Mouse (Mus musculus): Measurements from ENCODE around the gene Htr1d. TPM values are rescaled to one million over a fixed set of nuclear protein-coding genes. Genes with fewer than 3 reads are reported as not detected.

Htr1d gene
- polyA plus RNA-seq, 1 experiment from 2014 or later = 1.9 TPM

- H3K9me3 ChIP-seq (ENCODE audit: control insufficient read depth, low read length) = no peaks in the 10 kb centered on the region
- no peak overlapping the region for H3K4me2 ChIP-seq (replicated peaks)
- no peak overlapping the region for H3K9ac ChIP-seq
- WGBS = 78% methylated on average over 12 of the region's 12 CpGs
- DNase-seq (ENCODE audit: low spot score) = no peak
- ATAC-seq (ENCODE audit: low FRiP score) = no peak
- H3K27me3 ChIP-seq (ENCODE audit: control insufficient read depth, insufficient read depth, low read length) = peaks cover 24% of the 10 kb centered on the region
- no peak overlapping the region for H3K4me3 ChIP-seq (replicated peaks; ENCODE audit: low read length)
- H3K4me1 ChIP-seq (replicated peaks; ENCODE audit: control insufficient read depth, insufficient read depth, low read length) = no peaks in the 10 kb centered on the region; the same call in 1 of the 2 replicates
- H3K27ac ChIP-seq = no peak overlapping the region
- H3K36me3 ChIP-seq (replicated peaks; ENCODE audit: control insufficient read depth, insufficient read depth) = no peaks in the 10 kb centered on the region
These were observed 35.9 kb downstream of the Htr1d start for GRCm38 (mm10) chr4:136459210-136459609.

GRCm38 (mm10) chr4:136461206-136461605 is 37.9 kb downstream of the Htr1d start:
- Histone ChIP-seq H3K36me3 (replicated peaks; ENCODE audit: control insufficient read depth, insufficient read depth) (no peaks in the 10 kb centered on the region), H3K27ac (no peak overlapping the region), H3K4me1 (replicated peaks; ENCODE audit: control insufficient read depth, insufficient read depth, low read length) (no peaks in the 10 kb centered on the region; the same call in 1 of the 2 replicates), H3K4me3 (replicated peaks; ENCODE audit: low read length) (no peak overlapping the region), H3K9me3 (ENCODE audit: control insufficient read depth, low read length) (no peaks in the 10 kb centered on the region), H3K9ac (no peak overlapping the region), H3K27me3 (ENCODE audit: control insufficient read depth, insufficient read depth, low read length) (peaks cover 28% of the 10 kb centered on the region), H3K4me2 (replicated peaks) (no peak overlapping the region)
- DNase-seq (ENCODE audit: low spot score) = no peak
- WGBS = 41% methylated on average over 4 of the region's 4 CpGs
- ATAC-seq (ENCODE audit: low FRiP score) = no peak

GRCm38 (mm10) chr4:136461761-136462085 is 38.4 kb downstream of the Htr1d start:
- ATAC-seq (ENCODE audit: low FRiP score) = no peak
- WGBS = 12% methylated on average over 6 of the region's 6 CpGs
- Histone ChIP-seq H3K4me3 (replicated peaks; ENCODE audit: low read length) (peak overlapping the region; percentile 61), H3K36me3 (replicated peaks; ENCODE audit: control insufficient read depth, insufficient read depth) (no peaks in the 10 kb centered on the region), H3K4me1 (replicated peaks; ENCODE audit: control insufficient read depth, insufficient read depth, low read length) (no peaks in the 10 kb centered on the region; the same call in 1 of the 2 replicates), H3K4me2 (replicated peaks) (peak overlapping the region; percentile 83), H3K9me3 (ENCODE audit: control insufficient read depth, low read length) (no peaks in the 10 kb centered on the region), H3K9ac (peak overlapping the region; percentile 72), H3K27ac (no peak overlapping the region), H3K27me3 (ENCODE audit: control insufficient read depth, insufficient read depth, low read length) (peaks cover 28% of the 10 kb centered on the region)
- no peak for DNase-seq (ENCODE audit: low spot score)

GRCm38 (mm10) chr4:136462086-136462838 is 38.9 kb downstream of the Htr1d start, which contains the start of gene 6030445D17Rik:
TSS of gene 6030445D17Rik (plus strand) at chr4:136462250.
- DNase-seq (ENCODE audit: low spot score) = peak; percentile 63
- peak within 1 kb of the TSS; percentile 61 for H3K4me3 ChIP-seq (replicated peaks; ENCODE audit: low read length)
- H3K4me2 ChIP-seq (replicated peaks) = peak within 1 kb of the TSS; percentile 83
- no peaks in the 10 kb centered on the region for H3K36me3 ChIP-seq (replicated peaks; ENCODE audit: control insufficient read depth, insufficient read depth)
- WGBS = under 1% methylated on average over 63 of the region's 64 CpGs
- no peaks in the 10 kb centered on the region; the same call in 1 of the 2 replicates for H3K4me1 ChIP-seq (replicated peaks; ENCODE audit: control insufficient read depth, insufficient read depth, low read length)
- peaks cover 28% of the 10 kb centered on the region for H3K27me3 ChIP-seq (ENCODE audit: control insufficient read depth, insufficient read depth, low read length)
- H3K9ac ChIP-seq = peak within 1 kb of the TSS; percentile 72
- no peak within 1 kb of the TSS for H3K27ac ChIP-seq
- H3K9me3 ChIP-seq (ENCODE audit: control insufficient read depth, low read length) = no peaks in the 10 kb centered on the region
- peak; percentile 75 for ATAC-seq (ENCODE audit: low FRiP score)

- 1% methylated on average over 8 of the region's 8 CpGs for WGBS
- peak; percentile 54 for DNase-seq (ENCODE audit: low spot score)
These were observed 39.5 kb downstream of the Htr1d start for GRCm38 (mm10) chr4:136462839-136463178.

GRCm38 (mm10) chr4:136463436-136463835 is 40.1 kb downstream of the Htr1d start:
- peak overlapping the region; percentile 83 for H3K4me2 ChIP-seq (replicated peaks)
- peaks cover 28% of the 10 kb centered on the region for H3K27me3 ChIP-seq (ENCODE audit: control insufficient read depth, insufficient read depth, low read length)
- 13% methylated on average over 9 of the region's 9 CpGs for WGBS
- peak overlapping the region; percentile 72; the same call in 1 of the 2 replicates for H3K9ac ChIP-seq
- H3K4me1 ChIP-seq (replicated peaks; ENCODE audit: control insufficient read depth, insufficient read depth, low read length) = no peaks in the 10 kb centered on the region; the same call in 1 of the 2 replicates
- H3K36me3 ChIP-seq (replicated peaks; ENCODE audit: control insufficient read depth, insufficient read depth) = no peaks in the 10 kb centered on the region
- peak overlapping the region; percentile 61; the same call in 1 of the 2 replicates for H3K4me3 ChIP-seq (replicated peaks; ENCODE audit: low read length)
- no peaks in the 10 kb centered on the region for H3K9me3 ChIP-seq (ENCODE audit: control insufficient read depth, low read length)
- H3K27ac ChIP-seq = no peak overlapping the region
- ATAC-seq (ENCODE audit: low FRiP score) (no peak), DNase-seq (ENCODE audit: low spot score) (no peak)

More at GRCm38 (mm10) chr4:136462839-136463178, 39.5 kb downstream of the Htr1d start:
- Histone ChIP-seq H3K27me3 (ENCODE audit: control insufficient read depth, insufficient read depth, low read length) (peaks cover 28% of the 10 kb centered on the region), H3K27ac (no peak overlapping the region), H3K4me2 (replicated peaks) (peak overlapping the region; percentile 83), H3K9me3 (ENCODE audit: control insufficient read depth, low read length) (no peaks in the 10 kb centered on the region), H3K9ac (peak overlapping the region; percentile 72), H3K4me3 (replicated peaks; ENCODE audit: low read length) (peak overlapping the region; percentile 61), H3K4me1 (replicated peaks; ENCODE audit: control insufficient read depth, insufficient read depth, low read length) (no peaks in the 10 kb centered on the region; the same call in 1 of the 2 replicates), H3K36me3 (replicated peaks; ENCODE audit: control insufficient read depth, insufficient read depth) (no peaks in the 10 kb centered on the region)
- ATAC-seq (ENCODE audit: low FRiP score) = peak; percentile 64; the same call in 1 of the 2 replicates

GRCm38 (mm10) chr4:136466226-136466625 is 42.9 kb downstream of the Htr1d start:
- 57% methylated on average over 4 of the region's 4 CpGs for WGBS
- no peaks in the 10 kb centered on the region for H3K36me3 ChIP-seq (replicated peaks; ENCODE audit: control insufficient read depth, insufficient read depth)
- H3K27me3 ChIP-seq (ENCODE audit: control insufficient read depth, insufficient read depth, low read length) = peaks cover 23% of the 10 kb centered on the region
- peaks cover 2% of the 10 kb centered on the region for H3K4me1 ChIP-seq (replicated peaks; ENCODE audit: control insufficient read depth, insufficient read depth, low read length)
- H3K9ac ChIP-seq = no peak overlapping the region
- H3K27ac ChIP-seq = no peak overlapping the region
- no peak for ATAC-seq (ENCODE audit: low FRiP score)
- no peak for DNase-seq (ENCODE audit: low spot score)
- no peak overlapping the region for H3K4me2 ChIP-seq (replicated peaks)
- no peak overlapping the region for H3K4me3 ChIP-seq (replicated peaks; ENCODE audit: low read length)
- H3K9me3 ChIP-seq (ENCODE audit: control insufficient read depth, low read length) = no peaks in the 10 kb centered on the region

GRCm38 (mm10) chr4:136468553-136469327 is 45.4 kb downstream of the Htr1d start:
- Histone ChIP-seq H3K9me3 (ENCODE audit: control insufficient read depth, low read length) (no peaks in the 10 kb centered on the region), H3K4me3 (replicated peaks; ENCODE audit: low read length) (no peak overlapping the region), H3K27me3 (ENCODE audit: control insufficient read depth, insufficient read depth, low read length) (peaks cover 9% of the 10 kb centered on the region), H3K4me1 (replicated peaks; ENCODE audit: control insufficient read depth, insufficient read depth, low read length) (peaks cover 10% of the 10 kb centered on the region), H3K27ac (no peak overlapping the region), H3K4me2 (replicated peaks) (peak overlapping the region; percentile 65; the same call in 1 of the 2 replicates), H3K36me3 (replicated peaks; ENCODE audit: control insufficient read depth, insufficient read depth) (no peaks in the 10 kb centered on the region), H3K9ac (no peak overlapping the region)
- DNase-seq (ENCODE audit: low spot score) (no peak), ATAC-seq (ENCODE audit: low FRiP score) (0 out of 2 replicates have a peak, but pooled peaks have one; percentile 7)
- 68% methylated on average over 14 of the region's 14 CpGs for WGBS

GRCm38 (mm10) chr4:136469371-136469903 is 46.1 kb downstream of the Htr1d start, which contains the start of gene Luzp1:
TSS of gene Luzp1 (plus strand) at chr4:136469761.
- Histone ChIP-seq H3K36me3 (replicated peaks; ENCODE audit: control insufficient read depth, insufficient read depth) (no peaks in the 10 kb centered on the region), H3K9me3 (ENCODE audit: control insufficient read depth, low read length) (no peaks in the 10 kb centered on the region), H3K9ac (peak within 1 kb of the TSS; percentile 79), H3K4me3 (replicated peaks; ENCODE audit: low read length) (peak within 1 kb of the TSS; percentile 91), H3K4me1 (replicated peaks; ENCODE audit: control insufficient read depth, insufficient read depth, low read length) (peaks cover 10% of the 10 kb centered on the region), H3K4me2 (replicated peaks) (peak within 1 kb of the TSS; percentile 65), H3K27me3 (ENCODE audit: control insufficient read depth, insufficient read depth, low read length) (peaks cover 2% of the 10 kb centered on the region), H3K27ac (peak within 1 kb of the TSS; percentile 95)
- DNase-seq (ENCODE audit: low spot score) (peak; percentile 90), ATAC-seq (ENCODE audit: low FRiP score) (peak; percentile 91)
- WGBS = 2% methylated on average over 35 of the region's 36 CpGs

Data from hindbrain, embryonic 14.5 days (tissue).